Mouse (Mus musculus): Measurements from ENCODE around the gene Lrrc74a. TPM values are rescaled to one million over a fixed set of nuclear protein-coding genes. Genes with fewer than 3 reads are reported as not detected.

Gene Lrrc74a
- polyA plus RNA-seq, 1 experiment from 2014 or later, result not detected

GRCm38 (mm10) chr12:86775561-86776280 lies 41.6 kb downstream of the Lrrc74a start:
- ATAC-seq (ENCODE audit: low FRiP score, low TSS enrichment), result peak; percentile 72
- Histone ChIP-seq H3K4me1 (replicated peaks; ENCODE audit: control insufficient read depth, insufficient read depth) (peaks cover 4% of the 10 kb centered on the region; the same call in 1 of the 2 replicates), H3K4me2 (replicated peaks; ENCODE audit: low read depth) (peak overlapping the region; percentile 25; the same call in 1 of the 2 replicates), H3K36me3 (ENCODE audit: control insufficient read depth, insufficient read depth, low read length) (no peaks in the 10 kb centered on the region), H3K27ac (replicated peaks) (peak overlapping the region; percentile 80), H3K9ac (ENCODE audit: low read length) (peak overlapping the region; percentile 35), H3K9me3 (ENCODE audit: control insufficient read depth, low read length) (no peaks in the 10 kb centered on the region), H3K4me3 (ENCODE audit: low read depth, low read length) (no peak overlapping the region), H3K27me3 (ENCODE audit: control insufficient read depth, insufficient read depth, low read length) (no peaks in the 10 kb centered on the region)
- 31% methylated on average over 7 of the region's 7 CpGs for WGBS
- peak; percentile 39 for DNase-seq (ENCODE audit: low spot score)
- no peak for TF ChIP-seq EP300 (optimal IDR thresholded peaks at IDR 0.05)
- peak; percentile 3; the same call in 1 of the 2 replicates for TF ChIP-seq CTCF (IDR thresholded peaks at IDR 0.05; ENCODE audit: low read depth)

DNA sequence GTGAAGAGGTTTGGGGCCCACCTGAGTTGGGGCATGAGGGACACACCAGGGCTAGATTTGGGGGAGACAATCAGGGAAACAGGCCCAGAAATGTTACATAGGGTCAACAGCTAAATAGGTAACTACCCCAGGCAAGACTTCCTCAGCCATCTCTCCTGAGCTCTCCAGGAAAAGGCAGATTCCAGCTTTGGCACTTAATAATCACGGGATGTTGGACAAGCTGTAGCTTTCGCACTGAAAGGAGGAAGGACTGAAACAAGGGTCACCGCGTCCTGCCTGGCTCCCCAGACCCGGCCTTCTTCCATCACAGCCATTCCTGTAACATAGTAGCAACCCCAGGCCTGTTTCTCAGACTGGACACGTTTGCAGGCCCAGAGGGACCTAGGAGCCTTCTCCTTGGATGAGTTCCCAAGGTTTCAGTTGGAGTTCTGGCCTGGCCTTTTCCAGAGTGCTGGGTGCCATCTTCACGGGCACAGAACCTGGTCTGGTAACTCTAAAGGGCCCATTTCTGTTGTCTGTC lies 42.2 kb downstream of the Lrrc74a start:
- Histone ChIP-seq H3K4me2 (replicated peaks; ENCODE audit: low read depth) (no peak overlapping the region), H3K4me3 (ENCODE audit: low read depth, low read length) (no peak overlapping the region), H3K27me3 (ENCODE audit: control insufficient read depth, insufficient read depth, low read length) (no peaks in the 10 kb centered on the region), H3K4me1 (replicated peaks; ENCODE audit: control insufficient read depth, insufficient read depth) (peaks cover 4% of the 10 kb centered on the region; the same call in 1 of the 2 replicates), H3K9me3 (ENCODE audit: control insufficient read depth, low read length) (no peaks in the 10 kb centered on the region), H3K27ac (replicated peaks) (peak overlapping the region; percentile 80), H3K9ac (ENCODE audit: low read length) (peak overlapping the region; percentile 35; the same call in 1 of the 2 replicates), H3K36me3 (ENCODE audit: control insufficient read depth, insufficient read depth, low read length) (no peaks in the 10 kb centered on the region)
- ATAC-seq (ENCODE audit: low FRiP score, low TSS enrichment) (no peak), DNase-seq (ENCODE audit: low spot score) (no peak)
- TF ChIP-seq EP300 (optimal IDR thresholded peaks at IDR 0.05) (no peak), CTCF (IDR thresholded peaks at IDR 0.05; ENCODE audit: low read depth) (no peak)
- WGBS, result 69% methylated on average over 7 of the region's 7 CpGs

- no peaks in the 10 kb centered on the region for H3K9me3 ChIP-seq (ENCODE audit: control insufficient read depth, low read length)
- no peak overlapping the region for H3K9ac ChIP-seq (ENCODE audit: low read length)
- no peaks in the 10 kb centered on the region for H3K27me3 ChIP-seq (ENCODE audit: control insufficient read depth, insufficient read depth, low read length)
- TF ChIP-seq EP300 (optimal IDR thresholded peaks at IDR 0.05) (no peak), CTCF (IDR thresholded peaks at IDR 0.05; ENCODE audit: low read depth) (no peak)
- peaks cover 4% of the 10 kb centered on the region; the same call in 1 of the 2 replicates for H3K4me1 ChIP-seq (replicated peaks; ENCODE audit: control insufficient read depth, insufficient read depth)
- 90% methylated on average over 4 of the region's 4 CpGs for WGBS
- ATAC-seq (ENCODE audit: low FRiP score, low TSS enrichment), result no peak
- H3K4me2 ChIP-seq (replicated peaks; ENCODE audit: low read depth), result no peak overlapping the region
- H3K36me3 ChIP-seq (ENCODE audit: control insufficient read depth, insufficient read depth, low read length), result no peaks in the 10 kb centered on the region
- no peak overlapping the region for H3K27ac ChIP-seq (replicated peaks)
- DNase-seq (ENCODE audit: low spot score), result no peak
- H3K4me3 ChIP-seq (ENCODE audit: low read depth, low read length), result no peak overlapping the region
Measured at GRCm38 (mm10) chr12:86778531-86778930, 44.4 kb downstream of the Lrrc74a start.

DNA sequence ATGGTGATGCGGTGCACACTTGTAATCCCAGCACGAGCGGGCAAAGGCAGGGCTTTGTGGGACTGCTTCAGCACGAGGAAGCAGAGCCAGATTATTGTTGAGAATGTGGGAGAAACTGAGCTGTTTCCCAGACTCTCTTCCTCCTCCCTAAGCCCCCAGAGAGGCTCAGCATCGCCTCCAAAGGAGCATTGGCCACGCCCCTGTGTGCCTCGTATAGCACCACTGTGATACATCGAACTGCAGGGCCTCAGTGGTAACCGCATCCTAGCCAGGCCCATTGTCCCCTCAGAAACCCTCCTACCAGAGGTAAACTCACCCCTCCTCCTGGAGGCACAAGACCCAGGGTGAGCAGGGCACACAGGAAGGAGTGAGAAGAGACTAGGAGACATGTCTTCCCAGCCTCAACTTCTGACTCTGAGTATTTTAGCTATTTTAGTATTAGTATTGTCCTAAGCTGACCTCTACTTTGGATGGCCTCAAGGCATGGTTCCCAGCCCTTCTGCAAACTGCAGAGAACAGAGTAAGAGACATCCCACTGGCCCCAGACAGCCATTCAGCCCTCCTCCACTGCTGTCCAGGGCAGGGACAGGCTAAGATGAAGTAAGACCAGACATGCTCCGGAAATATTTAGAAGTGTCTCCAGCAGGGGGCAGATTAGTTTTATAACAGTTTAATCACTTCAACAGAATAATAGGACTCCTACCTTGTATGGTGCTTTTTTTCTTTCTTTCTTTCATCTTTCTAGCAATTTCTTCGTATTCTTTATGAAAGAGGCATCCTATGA lies 45.2 kb downstream of the Lrrc74a start:
- H3K9ac ChIP-seq (ENCODE audit: low read length), result no peak overlapping the region
- H3K4me2 ChIP-seq (replicated peaks; ENCODE audit: low read depth), result no peak overlapping the region
- no peaks in the 10 kb centered on the region for H3K36me3 ChIP-seq (ENCODE audit: control insufficient read depth, insufficient read depth, low read length)
- H3K4me1 ChIP-seq (replicated peaks; ENCODE audit: control insufficient read depth, insufficient read depth), result peaks cover 4% of the 10 kb centered on the region; the same call in 1 of the 2 replicates
- peak; percentile 19 for DNase-seq (ENCODE audit: low spot score)
- no peaks in the 10 kb centered on the region for H3K27me3 ChIP-seq (ENCODE audit: control insufficient read depth, insufficient read depth, low read length)
- WGBS, result 46% methylated on average over 11 of the region's 11 CpGs
- H3K9me3 ChIP-seq (ENCODE audit: control insufficient read depth, low read length), result no peaks in the 10 kb centered on the region
- H3K4me3 ChIP-seq (ENCODE audit: low read depth, low read length), result no peak overlapping the region
- H3K27ac ChIP-seq (replicated peaks), result no peak overlapping the region
- peak; percentile 59 for TF ChIP-seq CTCF (IDR thresholded peaks at IDR 0.05; ENCODE audit: low read depth)
- no peak for TF ChIP-seq EP300 (optimal IDR thresholded peaks at IDR 0.05)
- ATAC-seq (ENCODE audit: low FRiP score, low TSS enrichment), result no peak

- Histone ChIP-seq H3K4me1 (replicated peaks; ENCODE audit: control insufficient read depth, insufficient read depth) (no peaks in the 10 kb centered on the region), H3K4me2 (replicated peaks; ENCODE audit: low read depth) (no peak overlapping the region), H3K27ac (replicated peaks) (0 out of 2 replicates have a peak overlapping the region, but pooled peaks have one; percentile 35), H3K36me3 (ENCODE audit: control insufficient read depth, insufficient read depth, low read length) (no peaks in the 10 kb centered on the region), H3K4me3 (ENCODE audit: low read depth, low read length) (no peak overlapping the region), H3K27me3 (ENCODE audit: control insufficient read depth, insufficient read depth, low read length) (no peaks in the 10 kb centered on the region), H3K9me3 (ENCODE audit: control insufficient read depth, low read length) (no peaks in the 10 kb centered on the region), H3K9ac (ENCODE audit: low read length) (no peak overlapping the region)
- WGBS, result 33% methylated on average over 6 of the region's 6 CpGs
- ATAC-seq (ENCODE audit: low FRiP score, low TSS enrichment) (peak; percentile 51; the same call in 1 of the 2 replicates), DNase-seq (ENCODE audit: low spot score) (no peak)
- TF ChIP-seq CTCF (IDR thresholded peaks at IDR 0.05; ENCODE audit: low read depth), result no peak
- TF ChIP-seq EP300 (optimal IDR thresholded peaks at IDR 0.05), result no peak
Measured at GRCm38 (mm10) chr12:86781654-86782202, 47.6 kb downstream of the Lrrc74a start.

Data from stomach, postnatal 0 days (tissue).